Mouse (Mus musculus) forebrain, postnatal 0 days (tissue): ENCODE measurements around the gene Yif1a. TPM values are rescaled to one million over a fixed set of nuclear protein-coding genes. Genes with fewer than 3 reads are reported as not detected.

Experiments
- ATAC-seq: fragments of 200-750 bp; cut with Nextera tagmentation; 2 replicates; pipeline ENCODE4 v1.8.0; 2017; ENCODE audit warnings: mild to moderate bottlenecking, moderate library complexity
- DNase-seq: peaks from one replicate; pipeline ENCODE4 v3.0.0-alpha.2; 2015
- H3K27ac ChIP-seq: fragments of 300-500 bp; sonication (generic); 2 replicates; pipeline ENCODE4 v1.5.1; 2014; ENCODE audit warnings: low read depth, mild to moderate bottlenecking, antibody characterized with exemption, low read length, moderate library complexity, mixed read lengths
- H3K27me3 ChIP-seq: fragments of 300-500 bp; sonication (generic); 2 replicates; pipeline ENCODE4 v1.6.1; 2014; ENCODE audit warnings: mild to moderate bottlenecking, low read length, mixed read lengths; ENCODE audit not compliant: insufficient read depth
- H3K36me3 ChIP-seq: fragments of 300-500 bp; sonication (generic); 2 replicates; pipeline ENCODE4 v1.6.1; 2014; ENCODE audit warnings: mild to moderate bottlenecking, moderate library complexity; ENCODE audit not compliant: insufficient read depth
- H3K4me1 ChIP-seq: fragments of 300-500 bp; sonication (generic); 2 replicates; pipeline ENCODE4 v1.6.1; 2014; ENCODE audit warnings: antibody characterized with exemption; ENCODE audit not compliant: insufficient read depth
- H3K4me2 ChIP-seq: fragments of 300-500 bp; sonication (generic); 2 replicates; pipeline ENCODE4 v1.6.1; 2014; ENCODE audit warnings: low read depth, mild to moderate bottlenecking, moderate library complexity
- H3K4me3 ChIP-seq: fragments of 300-500 bp; sonication (generic); 2 replicates; pipeline ENCODE4 v1.5.1; 2014; ENCODE audit warnings: low read depth, low read length, mixed read lengths
- H3K9ac ChIP-seq: fragments of 300-500 bp; sonication (generic); 2 replicates; pipeline ENCODE4 v1.6.1; 2014; ENCODE audit warnings: mild to moderate bottlenecking
- H3K9me3 ChIP-seq: fragments of 300-500 bp; sonication (generic); 2 replicates; pipeline ENCODE4 v1.6.1; 2016; ENCODE audit warnings: low read length
- CTCF ChIP-seq: sonication (generic); IDR thresholded peaks from 2 replicates; pipeline ENCODE4 v1.5.1; 2016; ENCODE audit warnings: antibody characterized with exemption, control low read depth, low read depth
- WGBS: fragments of 180-500 bp; shearing (Covaris S2); extraction: QIAGEN DNeasy Blood & Tissue Kit; methylation state at CpG from one replicate; pipeline ENCODE4 v1.1.7; 2014; 5-methylcytosine and 5-hydroxymethylcytosine counted together
- polyA plus RNA-seq: library from polyadenylated mRNA; unstranded; fragments of >200 nt; fragmentation: Nextera tagmentation; extraction: Ambion mirVana; gene quantifications from 2 replicates; pipeline ENCODE4 v1.2.1, GENCODE M21; 2015
- total RNA-seq: library from RNA; depleted of rRNA; stranded (reverse); fragments of >200 nt; gene quantifications from 2 replicates; pipeline ENCODE4 v1.2.3, GENCODE M21; 2014

Gene Yif1a
- total and polyA plus RNA-seq, 2 experiments from 2014 or later: 50.5 to 54.9 TPM

DNA sequence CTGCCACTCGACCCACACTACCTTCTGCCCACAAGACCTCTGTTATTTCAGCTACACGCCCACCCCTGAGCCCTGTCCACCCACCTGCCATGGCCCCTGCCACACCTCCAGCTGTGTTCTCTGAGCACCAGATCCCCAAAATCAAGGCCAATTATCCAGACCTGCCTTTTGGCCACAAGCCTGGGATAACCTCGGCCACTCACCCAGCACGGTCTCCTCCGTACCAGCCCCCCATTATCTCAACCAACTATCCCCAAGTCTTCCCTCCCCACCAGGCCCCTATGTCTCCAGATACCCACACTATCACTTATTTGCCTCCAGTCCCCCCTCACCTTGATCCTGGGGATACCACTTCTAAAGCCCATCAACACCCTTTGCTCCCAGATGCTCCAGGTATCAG is 18.9 kb upstream of the Yif1a start:
- Histone ChIP-seq H3K27ac (no peak overlapping the region), H3K9ac (no peak overlapping the region), H3K27me3 (no peaks in the 10 kb centered on the region), H3K36me3 (no peaks in the 10 kb centered on the region), H3K4me1 (peaks cover 17% of the 10 kb centered on the region), H3K4me2 (no peak overlapping the region), H3K4me3 (no peak overlapping the region), H3K9me3 (no peaks in the 10 kb centered on the region)
- DNase-seq: no peak
- TF ChIP-seq CTCF: no peak
- ATAC-seq: no peak
- WGBS: 87% methylated on average over 5 of the region's 5 CpGs

GRCm38 (mm10) chr19:5069978-5070377 is 18.4 kb upstream of the Yif1a start:
- no peak for TF ChIP-seq CTCF
- no peaks in the 10 kb centered on the region for H3K27me3 ChIP-seq
- H3K9me3 ChIP-seq: no peaks in the 10 kb centered on the region
- H3K27ac ChIP-seq: no peak overlapping the region
- WGBS: 88% methylated on average over 7 of the region's 7 CpGs
- no peak overlapping the region for H3K4me2 ChIP-seq
- peaks cover 17% of the 10 kb centered on the region for H3K4me1 ChIP-seq
- no peak overlapping the region for H3K4me3 ChIP-seq
- H3K36me3 ChIP-seq: no peaks in the 10 kb centered on the region
- no peak for ATAC-seq
- DNase-seq: no peak
- H3K9ac ChIP-seq: no peak overlapping the region

DNA sequence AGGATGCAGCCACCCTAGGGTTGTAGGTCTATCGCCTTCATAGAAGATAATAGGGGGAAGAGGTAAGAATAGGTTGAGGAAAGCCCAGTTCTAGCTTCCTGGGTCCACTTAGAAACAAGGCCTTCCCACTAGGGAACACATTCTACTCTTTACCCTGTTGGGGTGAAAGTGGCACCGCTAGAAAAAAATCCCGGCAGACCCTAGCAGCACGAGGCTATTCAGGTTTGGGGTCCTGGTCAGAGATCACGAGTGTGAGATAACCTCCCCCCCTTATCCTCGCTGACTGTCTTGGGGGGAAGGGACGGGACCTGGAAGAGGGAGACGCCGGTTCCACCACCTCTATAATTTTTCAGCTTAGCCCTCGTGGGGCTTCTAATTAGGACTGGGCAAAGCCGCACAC is 17.3 kb upstream of the Yif1a start:
- TF ChIP-seq CTCF: no peak
- Histone ChIP-seq H3K4me2 (peak overlapping the region; percentile 83), H3K27ac (peak overlapping the region; percentile 51; the same call in 1 of the 2 replicates), H3K4me3 (peak overlapping the region; percentile 42), H3K36me3 (no peaks in the 10 kb centered on the region), H3K4me1 (peaks cover 17% of the 10 kb centered on the region), H3K9me3 (no peaks in the 10 kb centered on the region), H3K9ac (peak overlapping the region; percentile 60), H3K27me3 (no peaks in the 10 kb centered on the region)
- WGBS: 14% methylated on average over 11 of the region's 11 CpGs
- ATAC-seq (no peak), DNase-seq (no peak)

GRCm38 (mm10) chr19:5071545-5072369 is 16.6 kb upstream of the Yif1a start:
- peak overlapping the region; percentile 60 for H3K9ac ChIP-seq
- WGBS: 1% methylated on average over 40 of the region's 40 CpGs
- H3K27me3 ChIP-seq: no peaks in the 10 kb centered on the region
- H3K9me3 ChIP-seq: no peaks in the 10 kb centered on the region
- H3K4me1 ChIP-seq: peaks cover 17% of the 10 kb centered on the region
- H3K4me3 ChIP-seq: peak overlapping the region; percentile 42
- TF ChIP-seq CTCF: no peak
- peak overlapping the region; percentile 83 for H3K4me2 ChIP-seq
- ATAC-seq (peak; percentile 82), DNase-seq (peak; percentile 76)
- peak overlapping the region; percentile 51 for H3K27ac ChIP-seq
- no peaks in the 10 kb centered on the region for H3K36me3 ChIP-seq

DNA sequence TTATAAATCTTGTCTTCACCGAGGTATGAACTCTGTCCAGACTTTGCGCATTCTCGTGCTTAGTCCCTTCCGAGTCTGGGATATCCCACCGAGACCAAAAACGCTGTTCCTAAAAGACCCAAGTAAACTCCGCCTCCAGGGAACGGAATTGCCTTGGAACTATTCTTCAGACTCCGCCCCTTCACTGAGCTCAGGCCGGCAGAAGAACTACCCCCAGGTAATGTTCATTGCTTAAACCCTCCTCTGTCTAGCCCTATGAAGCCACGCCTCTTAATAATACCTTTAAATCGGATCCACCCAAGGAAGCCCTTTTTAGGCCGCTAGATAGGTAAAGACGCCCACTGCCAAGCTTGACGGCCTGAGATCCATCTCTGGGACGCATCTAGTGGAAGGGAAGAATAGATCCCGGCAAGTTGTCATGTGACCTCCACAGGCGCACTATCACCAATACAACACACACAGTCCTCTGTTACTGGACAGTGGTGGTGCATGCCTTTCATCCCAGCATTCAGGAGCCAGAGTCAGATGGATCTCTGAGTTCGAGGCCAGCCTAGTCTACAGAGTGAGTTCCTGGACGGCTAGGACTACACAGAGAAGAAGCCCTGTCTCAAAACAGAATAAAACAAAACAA is 15.8 kb upstream of the Yif1a start:
- H3K4me3 ChIP-seq: peak overlapping the region; percentile 42
- H3K27me3 ChIP-seq: no peaks in the 10 kb centered on the region
- H3K27ac ChIP-seq: 0 out of 2 replicates have a peak overlapping the region, but pooled peaks have one; percentile 9
- peak overlapping the region; percentile 60; the same call in 1 of the 2 replicates for H3K9ac ChIP-seq
- no peaks in the 10 kb centered on the region for H3K36me3 ChIP-seq
- no peaks in the 10 kb centered on the region for H3K9me3 ChIP-seq
- ATAC-seq: no peak
- peak overlapping the region; percentile 83 for H3K4me2 ChIP-seq
- peaks cover 14% of the 10 kb centered on the region for H3K4me1 ChIP-seq
- 2% methylated on average over 20 of the region's 20 CpGs for WGBS
- TF ChIP-seq CTCF: no peak
- DNase-seq: peak; percentile 44

DNA sequence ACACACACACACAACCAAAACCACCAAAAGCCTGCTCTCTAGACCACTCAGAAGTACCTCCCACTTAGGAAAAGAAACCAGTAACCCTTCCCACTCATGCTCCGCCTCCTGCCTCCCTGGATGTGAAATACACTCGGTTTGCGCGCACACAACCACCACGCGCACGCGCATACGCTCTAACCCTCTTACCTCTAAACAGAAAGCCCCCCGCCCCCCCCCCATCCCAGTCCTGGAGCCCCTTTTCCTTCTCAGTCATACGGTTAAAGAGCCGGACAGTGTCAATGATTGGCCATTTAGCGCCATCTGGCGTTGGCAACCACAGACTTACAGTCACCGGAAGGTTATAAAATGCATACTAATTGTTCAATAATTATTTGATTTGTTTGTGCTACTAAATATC is 15.3 kb upstream of the Yif1a start:
- Histone ChIP-seq H3K9me3 (no peaks in the 10 kb centered on the region), H3K4me2 (peak overlapping the region; percentile 83), H3K4me3 (no peak overlapping the region), H3K36me3 (no peaks in the 10 kb centered on the region), H3K4me1 (peaks cover 13% of the 10 kb centered on the region), H3K27ac (no peak overlapping the region), H3K9ac (no peak overlapping the region), H3K27me3 (no peaks in the 10 kb centered on the region)
- ATAC-seq (no peak), DNase-seq (peak; percentile 48)
- 1% methylated on average over 15 of the region's 15 CpGs for WGBS
- TF ChIP-seq CTCF: peak; percentile 63

DNA sequence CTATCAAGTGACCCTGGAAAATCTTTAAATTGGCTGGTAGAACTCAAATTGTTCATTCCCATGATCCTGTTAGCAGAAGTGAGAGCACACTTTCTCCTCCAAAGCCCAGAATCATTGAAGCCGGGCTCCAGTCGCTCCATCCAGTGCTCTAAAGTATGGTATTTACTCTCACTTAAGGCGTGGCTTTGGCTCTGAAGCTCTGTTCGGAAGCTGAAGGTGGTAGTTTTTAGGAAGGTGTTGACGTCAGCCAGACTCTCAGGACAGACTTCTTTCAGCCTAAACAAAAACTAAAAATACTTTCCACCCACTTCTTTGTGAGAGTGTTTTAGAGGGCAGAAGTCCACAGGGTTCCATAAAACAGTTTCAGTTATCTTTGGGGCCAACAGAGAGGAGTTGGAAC is 14.8 kb upstream of the Yif1a start:
- TF ChIP-seq CTCF: no peak

More for the DNA sequence above, 14.8 kb upstream of the Yif1a start:
- ATAC-seq: no peak
- no peaks in the 10 kb centered on the region for H3K36me3 ChIP-seq
- no peak for DNase-seq
- peaks cover 13% of the 10 kb centered on the region; the same call in 1 of the 2 replicates for H3K4me1 ChIP-seq
- H3K4me2 ChIP-seq: no peak overlapping the region
- 46% methylated on average over 5 of the region's 5 CpGs for WGBS
- H3K9me3 ChIP-seq: no peaks in the 10 kb centered on the region
- no peak overlapping the region for H3K27ac ChIP-seq
- no peak overlapping the region for H3K4me3 ChIP-seq
- H3K27me3 ChIP-seq: no peaks in the 10 kb centered on the region
- H3K9ac ChIP-seq: no peak overlapping the region
